Mouse (Mus musculus): ENCODE measurements around the gene Stx1b. TPM values are rescaled to one million over a fixed set of nuclear protein-coding genes. Genes with fewer than 3 reads are reported as not detected.
A peak's percentile ranks its signal among the peaks of the same experiment; 100 is the strongest.
"Not testable (repeated sequence)": the region's sequence is repeated elsewhere in the genome, so short reads cannot be mapped to it uniquely, and the experiment has no call there.

The Stx1b gene
- total and polyA plus RNA-seq, 2 experiments from 2014 or later = 83.6 to 83.9 TPM

GRCm38 (mm10) chr7:127840886-127841285 lies 16.5 kb upstream of the Stx1b start:
- peaks cover 8% of the 10 kb centered on the region; the same call in 1 of the 2 replicates for H3K36me3 ChIP-seq (ENCODE audit: insufficient read depth, low read length)
- 2% methylated on average over 15 of the region's 15 CpGs for WGBS
- peak overlapping the region; percentile 68 for H3K9ac ChIP-seq (replicated peaks; ENCODE audit: low read length, poor library complexity, severe bottlenecking)
- DNase-seq (ENCODE audit: low spot score) = peak; percentile 14
- no peaks in the 10 kb centered on the region for H3K27me3 ChIP-seq (ENCODE audit: insufficient read depth, low read length)
- TF ChIP-seq CTCF (IDR thresholded peaks at IDR 0.05) = no peak
- H3K4me3 ChIP-seq (ENCODE audit: low read depth, low read length) = peak overlapping the region; percentile 74
- no peaks in the 10 kb centered on the region for H3K9me3 ChIP-seq (ENCODE audit: low read length)
- peak overlapping the region; percentile 95 for H3K4me2 ChIP-seq (ENCODE audit: low read depth, low read length, poor library complexity, severe bottlenecking)
- H3K27ac ChIP-seq (ENCODE audit: low read depth, low read length) = peak overlapping the region; percentile 85
- H3K4me1 ChIP-seq (ENCODE audit: insufficient read depth, low read length) = no peaks in the 10 kb centered on the region
- ATAC-seq (ENCODE audit: low FRiP score) = peak; percentile 20; the same call in 1 of the 2 replicates

GRCm38 (mm10) chr7:127840031-127840430 lies 15.7 kb upstream of the Stx1b start:
- peak overlapping the region; percentile 95; the same call in 1 of the 2 replicates for H3K4me2 ChIP-seq (ENCODE audit: low read depth, low read length, poor library complexity, severe bottlenecking)
- 79% methylated on average over 2 of the region's 2 CpGs for WGBS

GRCm38 (mm10) chr7:127837878-127838277 lies 13.5 kb upstream of the Stx1b start:
- ATAC-seq (ENCODE audit: low FRiP score); H3K4me1 ChIP-seq (ENCODE audit: insufficient read depth, low read length); H3K4me2 ChIP-seq (ENCODE audit: low read depth, low read length, poor library complexity, severe bottlenecking); H3K36me3 ChIP-seq (ENCODE audit: insufficient read depth, low read length); H3K9ac ChIP-seq (replicated peaks; ENCODE audit: low read length, poor library complexity, severe bottlenecking); H3K27ac ChIP-seq (ENCODE audit: low read depth, low read length); H3K4me3 ChIP-seq (ENCODE audit: low read depth, low read length); DNase-seq (ENCODE audit: low spot score); H3K9me3 ChIP-seq (ENCODE audit: low read length); H3K27me3 ChIP-seq (ENCODE audit: insufficient read depth, low read length): not testable (repeated sequence)
- WGBS = 75% methylated on average over 4 of the region's 4 CpGs

More at GRCm38 (mm10) chr7:127840031-127840430, 15.7 kb upstream of the Stx1b start:
- not testable (repeated sequence) for H3K4me3 ChIP-seq (ENCODE audit: low read depth, low read length); H3K9ac ChIP-seq (replicated peaks; ENCODE audit: low read length, poor library complexity, severe bottlenecking); ATAC-seq (ENCODE audit: low FRiP score); H3K36me3 ChIP-seq (ENCODE audit: insufficient read depth, low read length); H3K27me3 ChIP-seq (ENCODE audit: insufficient read depth, low read length); DNase-seq (ENCODE audit: low spot score); H3K4me1 ChIP-seq (ENCODE audit: insufficient read depth, low read length); H3K9me3 ChIP-seq (ENCODE audit: low read length)
- H3K27ac ChIP-seq (ENCODE audit: low read depth, low read length) = peak overlapping the region; percentile 85; the same call in 1 of the 2 replicates

- ATAC-seq (ENCODE audit: low FRiP score) = no peak
- Histone ChIP-seq H3K9ac (replicated peaks; ENCODE audit: low read length, poor library complexity, severe bottlenecking) (no peak overlapping the region), H3K27ac (ENCODE audit: low read depth, low read length) (no peak overlapping the region), H3K27me3 (ENCODE audit: insufficient read depth, low read length) (no peaks in the 10 kb centered on the region), H3K9me3 (ENCODE audit: low read length) (no peaks in the 10 kb centered on the region), H3K36me3 (ENCODE audit: insufficient read depth, low read length) (no peaks in the 10 kb centered on the region), H3K4me2 (ENCODE audit: low read depth, low read length, poor library complexity, severe bottlenecking) (no peak overlapping the region), H3K4me1 (ENCODE audit: insufficient read depth, low read length) (no peaks in the 10 kb centered on the region), H3K4me3 (ENCODE audit: low read depth, low read length) (no peak overlapping the region)
- 86% methylated on average over 5 of the region's 5 CpGs for WGBS
- no peak for DNase-seq (ENCODE audit: low spot score)
- no peak for TF ChIP-seq CTCF (IDR thresholded peaks at IDR 0.05)
These were observed 13.1 kb upstream of the Stx1b start for GRCm38 (mm10) chr7:127837473-127837872.

- Histone ChIP-seq H3K36me3 (ENCODE audit: insufficient read depth, low read length) (no peaks in the 10 kb centered on the region), H3K27me3 (ENCODE audit: insufficient read depth, low read length) (no peaks in the 10 kb centered on the region), H3K27ac (ENCODE audit: low read depth, low read length) (no peak overlapping the region), H3K4me1 (ENCODE audit: insufficient read depth, low read length) (no peaks in the 10 kb centered on the region), H3K9ac (replicated peaks; ENCODE audit: low read length, poor library complexity, severe bottlenecking) (no peak overlapping the region), H3K4me3 (ENCODE audit: low read depth, low read length) (no peak overlapping the region), H3K4me2 (ENCODE audit: low read depth, low read length, poor library complexity, severe bottlenecking) (no peak overlapping the region), H3K9me3 (ENCODE audit: low read length) (no peaks in the 10 kb centered on the region)
- ATAC-seq (ENCODE audit: low FRiP score) (no peak), DNase-seq (ENCODE audit: low spot score) (no peak)
- TF ChIP-seq CTCF (IDR thresholded peaks at IDR 0.05) = no peak
- WGBS = 81% methylated on average over 2 of the region's 2 CpGs
These were observed 11.2 kb upstream of the Stx1b start for GRCm38 (mm10) chr7:127835550-127835949.

GRCm38 (mm10) chr7:127823236-127824171 lies 845 bp downstream of the Stx1b start:
- DNase-seq (ENCODE audit: low spot score) (no peak), ATAC-seq (ENCODE audit: low FRiP score) (peak; percentile 52)
- H3K27me3 ChIP-seq (ENCODE audit: insufficient read depth, low read length) = no peaks in the 10 kb centered on the region
- peak overlapping the region; percentile 97 for H3K9ac ChIP-seq (replicated peaks; ENCODE audit: low read length, poor library complexity, severe bottlenecking)
- peaks cover 14% of the 10 kb centered on the region for H3K4me1 ChIP-seq (ENCODE audit: insufficient read depth, low read length)
- H3K9me3 ChIP-seq (ENCODE audit: low read length) = no peaks in the 10 kb centered on the region
- peak overlapping the region; percentile 94 for H3K27ac ChIP-seq (ENCODE audit: low read depth, low read length)
- TF ChIP-seq CTCF (IDR thresholded peaks at IDR 0.05) = peak; percentile 56
- peak overlapping the region; percentile 81 for H3K4me3 ChIP-seq (ENCODE audit: low read depth, low read length)
- H3K4me2 ChIP-seq (ENCODE audit: low read depth, low read length, poor library complexity, severe bottlenecking) = peak overlapping the region; percentile 78
- H3K36me3 ChIP-seq (ENCODE audit: insufficient read depth, low read length) = no peaks in the 10 kb centered on the region
- 55% methylated on average over 10 of the region's 11 CpGs for WGBS
